Mouse (Mus musculus) thymus, postnatal 0 days (tissue): Measurements from ENCODE around the gene Palld. TPM values are rescaled to one million over a fixed set of nuclear protein-coding genes. Genes with fewer than 3 reads are reported as not detected.

Experiments used
- DNase-seq: peaks from one replicate; pipeline ENCODE4 v3.0.0-alpha.2; 2015; ENCODE audit warnings: low spot score
- polyA plus RNA-seq: library from polyadenylated mRNA; unstranded; fragments of >200 nt; fragmentation: Nextera tagmentation; extraction: Ambion mirVana; gene quantifications from 2 replicates; pipeline ENCODE4 v1.2.1, GENCODE M21; 2015

Palld gene
- polyA plus RNA-seq, 1 experiment from 2014 or later: 28.5 TPM

DNA sequence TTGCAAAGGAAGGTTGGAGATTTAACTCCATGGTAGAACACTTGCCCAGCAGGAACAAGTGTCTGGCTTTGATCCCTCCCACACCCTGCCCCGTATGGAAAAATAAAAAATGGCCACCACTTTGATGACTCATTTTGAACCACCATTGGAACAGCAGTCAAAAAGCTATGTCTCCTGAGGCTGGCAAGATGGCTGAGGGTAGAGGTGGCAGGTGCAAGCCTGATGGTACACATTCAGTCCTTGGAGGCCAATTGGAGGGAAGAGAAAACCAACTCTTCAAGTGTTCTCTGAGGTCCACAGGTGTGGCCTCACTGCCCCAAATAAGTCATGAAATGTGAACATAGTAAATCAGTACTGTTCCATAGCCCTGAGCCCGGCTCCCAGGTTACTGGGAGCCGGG, 210.4 kb downstream of the Palld start:
- no peak for DNase-seq

DNA sequence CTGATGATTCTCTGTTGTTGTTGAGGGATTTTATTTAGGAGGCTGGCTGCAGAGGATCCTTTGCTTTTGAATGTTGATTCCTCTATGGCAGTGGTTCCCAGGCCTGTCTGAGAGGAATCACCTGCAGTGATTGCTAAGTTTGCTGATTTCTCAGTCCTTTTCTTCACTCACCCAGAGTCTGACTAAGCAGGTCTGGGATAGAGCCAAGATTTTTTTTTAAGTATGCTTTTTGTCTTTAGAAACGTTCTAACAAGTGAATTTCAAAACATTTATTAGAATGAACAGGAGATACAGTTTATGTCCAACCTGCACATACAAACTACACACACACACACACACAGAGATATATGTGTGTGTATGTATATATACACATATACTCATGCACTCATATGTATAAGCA, 211.1 kb downstream of the Palld start:
- no peak for DNase-seq

DNA sequence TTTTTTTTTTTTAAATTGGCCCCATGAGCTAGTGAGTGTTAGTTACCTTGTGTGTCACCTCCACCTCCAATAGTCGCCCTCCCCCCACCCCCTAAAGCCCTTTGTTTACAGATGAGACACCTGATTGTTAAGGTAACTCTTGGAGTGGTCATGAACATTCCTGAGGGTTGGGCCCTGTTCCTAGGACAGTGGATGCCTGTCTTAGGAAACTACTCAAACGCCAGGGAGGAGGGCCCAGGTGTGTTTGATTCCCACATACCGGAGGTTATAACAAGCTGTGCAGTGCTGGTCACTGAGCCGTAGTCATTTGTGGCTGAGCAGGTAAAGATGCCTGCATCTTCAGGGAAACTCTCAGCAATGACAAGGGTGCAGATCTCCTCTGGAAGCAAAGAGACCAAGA, 215.4 kb downstream of the Palld start:
- DNase-seq: no peak

DNA sequence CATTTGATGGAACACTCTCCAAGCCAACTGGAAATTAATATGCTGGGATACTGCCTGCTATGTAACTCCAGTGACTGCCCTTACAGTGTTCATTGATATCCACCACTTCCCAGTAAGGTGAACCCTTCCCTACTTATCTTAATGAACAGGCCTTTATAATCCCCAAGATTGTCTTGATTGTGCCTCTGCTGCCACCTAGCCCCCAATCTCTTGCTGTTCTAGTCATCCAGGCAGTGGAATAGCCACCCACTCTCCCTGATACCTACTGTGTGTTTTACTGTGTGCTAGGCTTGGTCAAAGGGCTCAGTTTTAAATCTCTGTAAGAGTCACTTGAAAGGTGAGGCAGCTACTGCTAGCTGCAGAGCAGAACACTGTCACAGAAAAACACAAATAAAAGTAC, 216.2 kb downstream of the Palld start:
- no peak for DNase-seq

DNA sequence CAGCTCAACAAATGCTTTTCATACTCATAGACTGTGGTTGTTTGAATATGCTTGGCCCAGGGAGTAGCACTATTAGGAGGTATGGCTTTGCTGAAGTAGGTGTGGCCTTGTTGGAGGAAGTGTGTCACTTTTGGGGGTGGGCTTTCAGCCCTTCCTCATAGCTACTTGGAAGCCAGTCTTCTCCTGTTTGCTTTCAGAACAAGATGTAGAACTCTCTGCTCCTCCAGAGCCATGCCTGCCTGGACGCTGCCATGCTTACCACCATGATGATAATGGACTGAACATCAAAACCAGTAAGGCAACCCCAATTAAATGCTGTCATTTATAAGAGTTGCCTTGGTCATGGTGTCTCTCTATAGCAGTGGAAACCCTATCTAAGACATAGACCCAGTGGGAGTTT, 217.2 kb downstream of the Palld start:
- DNase-seq: no peak

DNA sequence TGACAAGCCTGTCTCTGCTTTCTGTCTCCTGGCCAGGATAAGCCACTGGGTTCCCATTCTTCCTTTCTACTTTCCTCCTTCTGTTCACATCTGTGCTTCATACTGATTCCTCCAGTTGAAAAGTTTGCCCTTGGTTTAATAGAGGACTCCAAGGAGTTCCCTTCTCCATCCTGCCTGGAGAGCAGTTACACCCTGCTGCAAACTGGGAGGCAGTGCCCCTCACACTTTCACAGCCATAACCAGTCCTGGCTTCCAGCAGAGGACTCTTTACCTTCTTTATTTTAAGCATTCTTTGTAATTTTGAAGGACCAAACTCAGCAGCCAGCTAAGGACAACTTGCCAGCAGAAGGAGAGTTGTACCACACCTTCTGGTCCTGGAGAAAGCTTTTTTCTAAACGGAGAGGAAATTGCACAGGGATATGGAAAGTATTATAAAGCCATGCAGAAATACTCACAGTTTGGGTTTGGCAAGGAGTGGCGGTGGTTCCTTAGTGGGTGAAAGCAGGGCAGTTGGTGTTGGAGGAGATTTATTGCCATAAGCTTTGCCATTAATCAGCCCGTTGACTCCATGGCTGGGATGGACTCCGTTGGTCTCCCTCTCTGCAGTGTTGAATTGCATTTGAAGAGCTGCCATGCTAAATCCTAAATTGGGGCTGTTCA, 218.1 kb downstream of the Palld start:
- DNase-seq: no peak

DNA sequence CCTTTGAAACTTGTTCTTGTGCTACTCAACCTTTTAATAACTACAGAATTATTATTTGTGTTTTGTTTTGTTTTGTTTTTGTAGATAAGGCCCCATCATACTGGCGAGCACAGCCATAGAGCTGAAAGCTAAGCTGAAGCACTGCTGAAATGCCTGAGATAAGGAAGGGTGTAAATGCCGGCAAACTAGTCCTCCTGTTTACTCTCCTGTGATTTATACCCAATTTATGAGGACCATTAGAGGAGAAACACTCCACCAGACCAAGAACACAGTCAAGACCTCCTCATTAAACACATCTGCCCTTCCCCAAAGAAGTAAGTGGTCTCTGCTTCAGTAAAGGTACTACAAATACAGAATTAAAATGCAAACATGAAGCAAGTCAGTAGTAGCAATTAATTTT, 219.6 kb downstream of the Palld start:
- no peak for DNase-seq

DNA sequence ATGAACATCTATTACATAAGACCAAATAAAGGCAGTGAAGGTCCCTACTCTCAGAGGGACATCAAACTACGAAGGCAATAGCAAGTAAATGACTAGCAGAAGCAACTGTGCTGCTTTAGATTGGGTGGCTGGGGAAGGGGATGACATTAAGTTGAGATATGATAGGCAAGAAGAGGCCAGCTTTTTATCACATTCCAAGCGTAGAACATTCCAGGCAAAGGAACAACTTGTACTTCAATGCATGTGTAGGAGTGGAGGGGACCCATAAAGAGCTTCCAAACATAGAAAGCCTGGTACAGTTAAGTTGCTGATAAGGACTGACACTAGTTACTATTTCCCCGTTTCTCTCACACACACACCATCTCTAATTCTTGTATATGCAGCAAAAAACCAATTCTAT, 221.3 kb downstream of the Palld start:
- DNase-seq: no peak

DNA sequence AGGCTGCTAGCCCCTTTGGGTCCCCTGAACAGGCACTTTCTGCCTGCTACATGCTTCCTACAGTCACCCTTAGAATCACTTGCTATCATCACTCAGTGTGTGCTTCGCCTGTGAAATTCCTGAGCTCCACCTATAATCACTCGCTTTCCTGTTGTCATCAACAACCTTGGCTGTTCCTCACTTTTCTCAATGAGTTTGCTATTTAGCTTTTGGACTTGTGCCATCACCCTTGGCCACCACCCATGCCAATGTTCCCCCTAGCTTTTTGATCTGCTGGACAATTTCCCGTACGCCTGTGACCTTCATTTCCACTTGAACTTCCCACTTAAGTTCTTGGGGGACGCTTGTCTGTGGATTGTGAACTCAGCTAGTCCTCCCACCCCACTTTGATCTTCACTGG, 225.3 kb downstream of the Palld start:
- DNase-seq: no peak

DNA sequence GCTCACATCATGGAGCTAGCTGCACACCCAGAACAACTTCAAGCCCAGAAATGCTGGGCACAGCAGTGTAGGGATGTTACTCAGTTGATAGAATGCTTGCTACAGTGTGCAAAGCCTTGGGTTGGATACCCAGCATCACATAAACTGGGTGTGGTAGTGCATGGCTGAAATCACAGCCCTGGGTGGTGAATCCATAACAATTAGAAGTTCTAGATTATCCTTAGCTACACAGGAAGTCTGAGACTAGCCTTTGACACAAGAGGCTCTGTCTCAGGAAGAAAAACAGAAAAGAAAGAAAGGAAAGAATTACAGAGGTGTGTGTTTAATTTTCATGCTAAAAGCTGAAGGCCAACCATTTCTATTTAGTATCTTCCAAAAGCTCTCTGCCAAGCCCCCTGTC, 231.3 kb downstream of the Palld start:
- DNase-seq: no peak

DNA sequence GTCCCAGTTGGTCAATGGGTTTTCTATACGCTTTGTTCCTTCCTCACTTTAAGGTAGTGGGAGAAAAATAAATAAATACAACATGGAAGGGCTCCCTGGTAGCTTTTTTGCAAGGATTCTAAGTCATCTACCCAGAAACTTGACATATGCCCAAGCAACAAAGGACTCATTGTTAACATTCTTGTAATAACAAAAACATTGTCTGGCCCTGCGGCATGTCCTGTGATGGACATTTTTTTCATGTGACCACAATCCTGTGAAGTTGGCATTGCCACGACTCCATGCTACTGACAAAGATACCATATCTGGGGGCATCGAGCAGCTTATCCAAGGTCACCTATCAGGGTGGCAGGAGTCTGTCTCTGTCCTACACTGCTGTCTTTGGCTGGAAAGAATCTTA, 232.1 kb downstream of the Palld start:
- no peak for DNase-seq

DNA sequence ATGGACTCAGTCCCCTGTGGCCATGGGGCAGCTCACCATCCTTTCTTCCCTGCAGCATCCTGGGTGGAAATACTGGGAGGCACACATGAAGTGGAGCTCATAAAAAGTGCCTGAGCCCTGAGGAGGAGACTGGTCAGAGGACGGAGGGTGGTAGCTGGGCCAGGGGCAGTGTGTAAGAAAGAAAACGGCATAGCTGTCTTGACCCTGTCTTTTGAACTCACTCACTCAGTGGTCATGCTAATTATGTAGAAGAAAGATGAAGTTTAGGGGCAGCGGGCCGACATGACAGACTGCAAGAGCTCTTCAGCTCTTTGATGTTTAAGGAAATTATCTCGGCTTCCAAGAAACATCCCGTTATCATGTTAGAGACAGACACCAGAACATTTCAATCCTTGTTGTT, 235.6 kb downstream of the Palld start:
- DNase-seq: no peak

DNA sequence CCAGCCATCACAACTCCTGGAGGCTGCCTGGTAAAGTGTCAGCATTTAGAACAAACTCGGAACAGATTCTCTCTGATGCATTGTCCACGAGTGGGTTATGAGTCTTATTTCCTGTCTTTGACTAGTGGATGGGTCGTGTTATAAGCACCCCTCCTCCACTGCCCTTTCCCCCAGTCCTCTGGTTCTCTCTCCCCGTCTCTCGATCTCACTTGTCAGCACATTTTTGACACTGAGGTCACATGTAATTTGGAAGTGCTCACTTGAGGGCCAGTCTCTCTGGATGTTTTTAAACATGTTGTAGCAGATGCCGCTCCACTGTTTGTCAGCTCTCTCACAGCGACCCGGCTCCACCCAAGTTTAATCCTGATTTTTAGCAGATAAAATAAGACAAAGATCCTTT, 237.5 kb downstream of the Palld start:
- DNase-seq: no peak

DNA sequence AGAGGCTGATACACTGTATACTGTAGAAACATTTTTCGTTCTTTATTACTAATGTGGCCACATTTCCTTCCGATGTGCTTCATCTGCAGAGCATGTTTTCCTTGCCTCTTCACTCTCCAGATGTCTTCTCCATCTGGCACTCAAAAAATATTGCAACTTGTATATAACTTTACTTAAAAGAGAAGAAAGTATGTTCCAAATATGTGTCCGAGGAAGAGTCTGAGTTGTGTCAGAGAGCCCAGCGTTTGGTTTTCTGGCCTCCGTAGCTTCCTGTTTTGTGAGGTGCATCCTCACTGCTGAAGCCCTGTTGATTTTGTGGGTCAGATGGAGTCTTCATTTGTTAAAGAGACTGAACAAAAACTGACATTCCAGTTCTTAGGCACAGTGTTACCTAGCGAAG, 238.3 kb downstream of the Palld start:
- no peak for DNase-seq

DNA sequence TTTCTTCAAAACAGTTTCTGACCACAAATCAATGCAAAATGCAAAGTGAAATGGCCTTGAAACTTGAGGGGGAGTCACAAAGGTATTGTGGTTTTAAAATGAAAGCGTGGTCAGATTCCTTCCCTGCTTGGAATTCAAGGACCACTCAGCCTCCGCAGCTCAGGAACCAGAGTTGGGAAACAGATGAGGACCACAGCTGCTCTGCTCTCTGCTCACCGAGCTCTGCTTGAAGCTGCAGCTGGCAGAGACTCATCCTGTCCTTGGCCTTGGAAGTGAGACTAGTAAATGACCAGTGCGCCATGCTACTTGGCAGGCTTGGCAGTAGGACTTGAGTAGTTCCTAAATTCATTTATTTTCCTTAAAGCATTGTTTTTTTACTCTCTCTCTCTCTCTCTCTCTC, 239.7 kb downstream of the Palld start:
- no peak for DNase-seq

DNA sequence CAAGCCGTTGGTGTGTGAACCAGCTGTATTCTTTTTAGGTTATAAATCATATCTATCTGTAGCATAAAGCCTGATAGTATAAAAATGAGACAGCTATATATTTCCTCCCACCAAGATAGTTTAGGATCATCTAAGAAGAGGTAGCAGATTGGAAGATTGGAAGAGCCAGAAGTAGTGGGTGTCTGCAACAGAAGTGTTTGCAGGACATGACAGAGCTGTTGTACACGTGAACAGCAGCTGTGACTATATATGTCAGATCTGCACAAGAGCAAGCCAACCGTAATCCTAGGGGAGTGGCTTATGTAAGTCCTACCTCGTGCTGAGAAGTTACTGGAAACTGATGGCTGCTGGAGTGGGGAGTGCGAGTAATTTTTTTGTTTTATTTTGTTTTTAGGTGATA, 240.9 kb downstream of the Palld start:
- no peak for DNase-seq

DNA sequence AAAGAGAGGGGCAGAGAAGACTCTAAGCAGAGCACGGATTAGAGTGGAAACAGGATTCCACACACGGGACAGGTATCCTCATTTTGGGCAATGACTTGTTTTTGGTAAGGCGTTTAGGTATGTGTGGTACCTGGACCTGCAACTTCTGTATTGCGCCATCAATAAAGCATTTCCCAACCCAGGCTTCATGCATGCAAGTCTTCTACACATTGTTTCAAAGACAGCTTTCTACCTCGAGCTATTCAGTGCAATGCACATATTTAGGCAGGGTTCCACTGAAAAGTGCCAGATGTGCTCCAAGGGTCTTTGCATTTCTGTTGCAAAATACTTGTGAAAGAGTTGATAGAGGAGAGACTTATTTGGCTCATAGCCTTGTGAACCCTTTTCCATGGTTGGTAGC, 241.5 kb downstream of the Palld start:
- DNase-seq: no peak

DNA sequence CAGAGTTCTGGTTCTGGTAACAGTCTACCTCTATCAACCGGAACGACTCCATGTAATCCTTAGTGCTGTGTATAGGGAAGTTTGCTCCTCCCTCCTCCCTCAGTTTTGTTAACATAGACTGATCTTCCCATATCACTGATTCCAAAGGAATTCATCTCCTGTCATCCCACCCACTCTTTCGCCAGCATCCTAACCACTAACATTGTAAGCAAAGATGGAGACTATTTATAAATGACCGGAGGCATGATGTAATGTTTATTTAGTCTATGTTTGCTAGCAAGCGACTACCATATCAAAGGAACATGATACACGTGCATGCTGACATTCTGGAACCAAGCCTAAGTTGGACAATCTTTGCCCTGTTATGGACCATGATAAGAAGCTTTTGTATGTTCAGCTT, 250.5 kb downstream of the Palld start:
- DNase-seq: no peak

DNA sequence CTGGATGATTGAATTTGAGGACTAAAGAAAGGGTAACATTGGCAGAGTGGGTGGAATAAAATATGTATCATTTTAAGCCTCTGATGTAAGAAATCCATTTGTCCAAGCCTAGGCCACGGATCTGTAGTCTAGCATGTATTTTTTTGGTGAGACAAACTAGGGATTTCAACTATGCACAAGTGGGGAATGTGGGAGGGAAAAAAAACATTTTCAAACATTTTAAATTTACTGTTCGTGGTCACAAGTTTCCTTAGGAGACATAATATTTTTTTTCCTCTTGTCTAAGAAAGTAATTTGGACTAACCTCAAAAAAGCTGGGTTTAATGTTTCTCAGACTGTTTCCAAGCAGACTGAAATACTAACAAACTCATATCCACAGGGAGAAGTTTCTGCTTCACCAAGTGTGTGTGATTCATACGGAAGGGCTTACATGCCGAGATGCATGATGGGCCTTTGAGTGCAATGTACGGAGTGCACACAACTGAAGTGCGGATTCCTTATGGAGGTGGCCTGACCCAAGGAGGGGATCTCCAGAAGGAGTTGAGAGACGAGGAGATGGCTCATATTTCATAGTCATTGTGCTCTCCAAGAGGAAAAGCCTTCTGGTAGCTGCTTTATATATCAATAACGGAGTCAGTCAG, 256.2 kb downstream of the Palld start:
- no peak for DNase-seq

DNA sequence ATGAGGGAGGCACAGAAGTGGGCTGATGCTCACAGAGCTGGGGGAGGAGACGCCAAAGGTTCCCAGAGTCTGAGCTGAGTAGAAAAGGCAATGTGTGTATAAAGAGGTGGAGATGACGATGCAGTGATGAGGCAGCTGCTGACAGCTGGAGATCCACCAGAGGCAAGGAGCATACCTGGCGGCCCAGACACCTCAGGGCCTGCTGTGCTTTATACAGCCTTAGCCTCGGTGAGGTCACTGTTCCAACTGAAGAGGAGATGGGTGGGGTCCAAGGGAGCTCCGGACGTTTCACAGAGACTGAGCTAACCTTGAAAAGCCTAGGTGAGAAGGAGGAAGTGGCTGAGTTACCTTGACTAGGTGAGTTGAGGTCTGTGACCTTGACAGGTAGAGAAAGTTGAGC, 256.8 kb downstream of the Palld start:
- DNase-seq: no peak

DNA sequence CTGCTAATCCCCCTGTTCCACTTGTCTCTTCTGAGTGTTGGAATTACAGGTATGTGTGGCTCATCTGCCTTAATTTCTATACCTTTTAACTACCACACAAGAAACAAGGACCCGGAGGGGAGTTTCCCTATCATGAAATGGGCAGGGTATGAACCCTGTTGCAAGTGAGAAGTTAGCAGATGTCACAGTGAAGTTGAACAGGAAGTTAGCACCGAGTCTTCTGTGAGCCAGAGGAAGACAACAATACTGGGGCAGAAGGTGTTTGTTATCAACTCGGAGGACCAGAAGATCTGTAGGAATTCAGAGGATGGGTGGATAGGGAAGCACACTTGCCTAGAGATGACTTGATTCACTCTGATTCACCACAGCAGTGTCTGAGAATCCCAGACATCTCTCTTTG, 259.3 kb downstream of the Palld start:
- DNase-seq: no peak

DNA sequence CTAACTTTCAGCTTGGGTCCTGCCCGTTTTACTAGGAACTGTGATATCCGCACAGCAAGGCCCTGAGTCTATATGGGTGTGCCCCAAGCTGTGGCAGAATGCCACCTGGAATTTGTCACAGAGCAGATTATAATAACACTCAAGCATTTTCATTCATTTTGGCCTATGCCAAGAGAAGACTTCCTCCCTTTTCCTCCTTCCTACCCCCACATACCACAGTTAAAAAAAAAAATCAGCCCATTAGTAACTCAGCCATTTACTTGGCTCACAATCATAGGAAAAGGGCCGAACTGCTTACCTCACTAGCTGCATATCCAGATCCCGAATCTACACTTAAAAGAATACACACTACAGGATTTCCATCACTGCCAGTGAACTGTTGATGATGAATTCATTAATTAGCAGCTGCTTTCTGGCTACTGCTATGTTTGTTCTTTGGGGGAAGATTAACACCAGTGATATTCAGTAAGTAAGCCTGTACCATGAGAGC, 260.1 kb downstream of the Palld start:
- DNase-seq: no peak

DNA sequence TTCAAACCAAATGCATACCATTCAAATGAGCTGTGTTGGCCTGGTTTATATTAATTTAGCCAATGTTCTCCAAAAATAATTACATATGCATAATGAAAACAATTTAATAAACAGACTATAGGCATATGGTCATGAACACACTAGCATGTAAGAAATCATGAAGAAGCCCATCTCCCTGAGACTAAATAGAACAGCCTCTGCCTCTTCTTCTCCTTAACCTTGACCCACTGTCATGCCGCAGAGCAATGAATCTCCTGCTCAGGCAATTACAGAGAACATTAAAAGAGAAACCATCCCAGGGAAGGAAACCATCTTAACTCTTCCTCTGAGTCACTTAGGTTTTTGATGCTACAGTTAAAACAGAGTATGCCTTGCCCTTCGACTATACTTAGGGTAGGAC, 262.9 kb downstream of the Palld start:
- no peak for DNase-seq

DNA sequence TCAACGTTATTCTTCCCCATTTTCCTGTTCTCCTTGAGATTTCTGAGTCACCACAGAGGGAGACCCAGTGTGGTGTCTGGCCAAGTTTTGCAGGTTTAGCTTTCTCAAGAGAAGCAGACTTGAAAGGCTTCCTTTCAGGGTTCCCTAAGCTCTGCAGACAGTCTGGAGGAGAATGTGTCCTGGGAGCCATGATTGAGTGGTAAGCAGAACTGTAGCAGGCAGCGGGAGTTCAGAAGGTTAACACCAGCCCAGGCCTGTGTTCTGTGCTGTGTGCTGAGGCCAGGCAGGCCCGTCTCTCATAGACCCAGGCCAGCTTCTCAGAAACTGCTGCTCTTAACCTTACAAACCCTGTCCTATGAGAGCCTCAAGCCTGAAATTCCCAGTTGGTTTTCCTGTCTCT, 263.5 kb downstream of the Palld start:
- DNase-seq: no peak
